Mouse (Mus musculus): Measurements from ENCODE around the gene Btbd8.

Gene Btbd8

DNA sequence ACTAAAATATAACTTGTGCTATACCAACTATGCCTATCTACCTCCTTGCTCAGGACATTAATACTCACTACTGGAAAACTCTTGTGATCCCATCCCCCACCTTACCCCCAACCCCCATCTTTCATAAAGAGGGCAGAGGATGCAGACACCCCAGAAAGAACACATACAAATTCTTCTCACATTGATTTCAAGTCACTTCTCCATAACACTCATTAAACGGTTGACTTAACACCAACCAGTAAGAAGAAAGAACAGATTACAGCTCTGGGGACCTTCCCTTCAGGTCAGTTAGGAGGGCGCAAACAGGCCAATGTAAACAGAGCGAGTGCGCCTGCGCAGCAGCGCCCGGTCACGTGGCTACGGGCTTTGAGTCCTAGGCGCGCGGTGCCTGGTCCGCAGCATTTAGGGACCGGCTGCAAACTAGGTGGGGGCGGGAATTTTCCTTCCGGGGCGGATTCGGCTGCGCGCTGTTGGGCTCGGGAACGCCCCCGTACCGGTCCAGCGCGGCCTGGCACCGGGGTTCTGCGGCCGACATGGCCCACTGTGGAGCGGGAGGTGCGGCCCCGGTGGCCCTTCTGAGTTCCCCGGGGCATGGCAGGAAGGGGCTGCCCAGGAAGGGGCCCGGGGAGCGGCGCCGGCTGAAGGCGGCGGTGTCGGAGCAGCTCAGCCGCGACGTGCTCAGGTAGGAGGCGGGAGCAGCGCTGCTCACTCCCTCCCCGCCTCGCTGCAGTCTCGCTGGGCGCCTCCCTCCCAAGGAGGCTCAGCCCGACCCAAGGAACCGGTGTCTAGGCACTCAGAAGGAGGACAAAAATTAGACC is at the start of gene Btbd8:
Gene Btbd8, plus strand, starts transcription at position 534 of the 818 bp plus-strand sequence.
- DNase-seq (ENCODE audit: low read depth, low spot score), result peak; percentile 93

DNA sequence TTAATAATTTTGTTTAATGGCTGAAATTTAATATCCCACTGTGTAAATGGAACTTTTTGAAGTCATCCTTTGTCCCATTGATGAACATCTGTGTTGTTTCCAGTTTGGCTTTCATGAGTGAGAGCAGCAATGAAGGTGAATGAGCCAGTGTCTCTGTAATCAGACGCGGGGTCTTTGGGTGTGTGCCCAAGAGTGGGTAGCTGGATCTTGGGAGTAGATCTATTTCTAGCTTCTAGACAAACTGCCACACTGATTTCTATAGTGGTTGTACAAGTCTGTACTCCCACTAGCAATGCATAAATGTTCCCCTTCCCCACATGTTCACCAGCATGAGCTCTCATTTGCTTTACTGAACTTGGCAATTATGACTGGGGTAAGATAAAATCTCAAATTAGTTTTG is 48.4 kb upstream of the Btbd8 start:
- no peak for DNase-seq (ENCODE audit: low read depth, low spot score)

DNA sequence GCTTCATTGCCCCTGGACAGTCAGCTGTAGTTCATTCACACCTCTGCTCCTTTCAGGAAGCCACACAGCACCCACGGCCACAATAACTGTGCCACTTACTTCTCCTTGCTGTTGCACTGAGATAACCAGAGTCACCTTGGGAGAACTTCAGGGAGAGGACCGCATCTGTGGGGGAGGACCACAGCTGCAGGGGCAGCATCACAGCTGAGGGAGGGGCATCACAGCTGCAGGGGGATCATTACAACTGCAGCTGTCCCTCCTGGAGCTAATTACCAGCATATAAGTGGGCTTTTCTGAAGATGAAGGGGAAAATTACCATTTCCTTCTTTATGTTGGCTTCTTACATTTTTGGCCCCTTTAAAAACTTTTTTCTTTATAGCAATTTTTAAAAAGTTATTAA is 43.4 kb upstream of the Btbd8 start:
- DNase-seq (ENCODE audit: low read depth, low spot score), result no peak

DNA sequence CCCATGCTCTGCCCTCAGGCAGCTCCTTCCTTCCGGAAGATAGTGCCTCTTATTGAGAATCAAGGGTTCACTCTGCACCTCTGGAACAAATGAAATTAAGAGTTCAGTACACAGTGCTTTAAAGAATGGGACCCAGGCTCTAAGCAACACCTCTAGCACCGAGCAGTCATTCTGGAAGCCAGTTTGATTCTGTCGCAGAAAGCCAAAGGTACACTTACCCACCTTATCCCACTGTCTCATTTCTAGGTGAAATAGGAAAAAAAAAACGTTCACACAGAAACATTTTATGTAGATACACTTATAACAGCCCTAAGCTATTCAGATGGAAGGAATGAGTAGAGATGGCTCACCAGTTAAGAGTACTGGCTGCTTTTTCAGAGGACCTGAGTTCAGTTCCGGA is 35.4 kb upstream of the Btbd8 start, which contains the start of gene Ephx4:
Gene Ephx4, plus strand, starts transcription at position 301 of the 400 bp plus-strand sequence.
- no peak for DNase-seq (ENCODE audit: low read depth, low spot score)

DNA sequence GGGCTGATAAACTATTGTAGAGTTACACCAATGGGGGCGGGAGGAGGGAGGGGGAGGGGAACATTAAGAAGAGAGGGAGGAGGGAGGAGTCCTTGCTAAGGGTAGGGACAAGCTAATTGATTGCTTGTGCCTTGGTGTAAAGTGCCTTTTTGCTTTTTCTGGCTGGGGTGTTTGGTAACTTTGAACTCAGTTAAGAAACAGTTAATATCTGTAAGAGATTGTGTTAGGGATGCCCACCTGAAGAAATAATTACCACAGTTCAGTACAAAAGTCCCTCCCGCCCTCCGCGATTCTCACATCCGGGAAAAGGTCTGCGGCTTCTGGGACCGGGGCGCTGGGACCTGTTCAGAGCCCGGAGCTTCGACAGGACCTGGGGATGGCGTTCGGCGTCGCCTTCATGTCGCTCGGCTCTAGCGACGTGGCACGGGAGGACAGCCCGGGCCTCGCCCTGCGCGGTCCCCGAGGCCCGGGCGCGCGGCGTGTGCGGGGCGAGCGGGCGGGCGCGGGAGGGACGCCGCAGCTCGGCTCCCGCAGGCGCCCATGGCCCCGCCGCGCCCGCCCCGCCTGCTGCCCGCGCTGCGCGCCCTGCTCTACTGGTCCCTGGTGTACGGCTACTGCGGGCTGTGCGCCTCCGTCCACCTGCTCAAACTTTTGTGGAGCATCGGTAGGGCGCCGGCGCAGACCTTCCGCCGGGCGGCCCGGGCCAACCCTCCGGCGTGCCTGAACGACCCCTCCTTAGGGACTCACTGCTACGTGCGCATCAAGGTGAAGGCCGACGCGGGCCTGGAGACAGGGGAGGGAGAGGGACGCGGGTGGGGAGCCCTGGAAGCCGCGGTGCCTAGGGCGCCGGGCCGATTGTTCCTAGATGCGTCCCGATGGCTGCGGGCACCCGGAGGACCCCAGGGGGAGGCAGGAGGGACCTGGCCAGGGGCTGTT is 34.5 kb upstream of the Btbd8 start:
- DNase-seq (ENCODE audit: low read depth, low spot score), result peak; percentile 17

DNA sequence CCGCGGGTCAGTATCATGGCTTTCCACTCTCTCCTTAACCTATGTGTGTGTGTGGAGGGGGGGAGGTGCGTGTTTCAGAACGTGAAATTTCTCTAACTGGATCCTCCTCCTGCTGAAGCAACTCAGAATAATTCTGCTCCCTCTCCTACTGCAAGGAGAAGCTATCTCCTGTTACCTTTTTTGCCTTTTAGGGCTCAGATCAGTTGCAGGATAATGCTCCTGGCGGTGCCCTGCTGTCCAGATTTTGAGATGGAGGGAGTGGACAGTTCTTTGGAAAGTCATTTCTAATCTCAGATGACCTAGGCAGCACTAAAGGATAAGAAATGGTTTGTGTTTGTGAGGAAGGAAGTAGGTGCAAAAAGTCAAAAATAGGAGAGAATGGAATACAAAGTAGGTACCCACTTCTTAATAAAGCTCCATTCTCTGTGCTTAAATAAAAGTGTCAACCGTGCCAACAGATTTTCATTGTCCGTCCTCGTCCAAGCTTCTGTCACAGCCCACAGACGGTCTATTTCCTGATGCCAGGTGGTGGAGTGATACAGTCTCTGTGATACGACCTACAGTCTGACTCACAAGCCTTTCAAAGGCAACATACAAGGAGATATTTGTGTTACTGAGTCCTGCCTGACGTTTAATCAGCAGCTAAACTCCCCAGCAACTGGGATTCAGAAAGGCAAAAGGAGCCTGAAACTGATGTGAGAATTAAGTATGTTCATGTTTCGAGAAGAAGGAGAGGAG is 33.7 kb upstream of the Btbd8 start:
- DNase-seq (ENCODE audit: low read depth, low spot score), result no peak

DNA sequence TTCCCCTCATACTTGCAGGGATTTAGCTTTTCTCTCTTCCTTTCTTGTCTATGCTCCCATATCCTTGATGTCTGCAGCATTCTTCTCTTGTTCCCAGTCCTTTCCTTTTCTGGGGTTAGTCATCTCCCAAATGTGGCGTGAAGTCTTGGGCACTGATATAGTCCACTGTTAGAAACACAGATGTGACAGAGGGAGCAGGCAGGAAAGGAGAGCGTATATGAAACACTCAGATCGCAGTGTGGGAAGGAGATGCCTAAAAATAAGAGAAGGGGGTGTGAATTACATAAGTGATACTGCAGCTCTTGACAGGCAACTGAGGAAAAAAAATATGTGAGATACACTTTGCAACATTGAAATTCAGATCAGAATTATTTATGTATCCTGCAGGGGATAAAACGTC is 32.4 kb upstream of the Btbd8 start:
- DNase-seq (ENCODE audit: low read depth, low spot score), result no peak

DNA sequence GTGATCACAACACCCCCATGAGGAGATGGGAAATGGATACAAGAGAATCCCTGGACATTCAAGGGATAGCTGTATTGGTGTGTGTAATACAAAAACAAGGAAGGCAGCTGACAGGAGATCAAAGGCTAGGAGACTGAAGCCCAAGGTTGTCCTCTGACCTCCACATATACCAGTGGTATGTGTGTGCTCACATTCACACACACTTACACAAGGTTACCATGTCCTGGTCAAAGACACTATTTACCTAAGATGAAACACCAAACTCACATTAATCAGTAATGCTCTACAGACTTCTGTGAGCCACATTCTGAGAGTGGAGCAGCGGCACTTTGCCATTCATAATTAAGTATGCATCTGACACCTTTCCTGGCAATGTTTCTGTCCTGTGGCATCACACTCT is 27.5 kb upstream of the Btbd8 start:
- DNase-seq (ENCODE audit: low read depth, low spot score), result no peak

DNA sequence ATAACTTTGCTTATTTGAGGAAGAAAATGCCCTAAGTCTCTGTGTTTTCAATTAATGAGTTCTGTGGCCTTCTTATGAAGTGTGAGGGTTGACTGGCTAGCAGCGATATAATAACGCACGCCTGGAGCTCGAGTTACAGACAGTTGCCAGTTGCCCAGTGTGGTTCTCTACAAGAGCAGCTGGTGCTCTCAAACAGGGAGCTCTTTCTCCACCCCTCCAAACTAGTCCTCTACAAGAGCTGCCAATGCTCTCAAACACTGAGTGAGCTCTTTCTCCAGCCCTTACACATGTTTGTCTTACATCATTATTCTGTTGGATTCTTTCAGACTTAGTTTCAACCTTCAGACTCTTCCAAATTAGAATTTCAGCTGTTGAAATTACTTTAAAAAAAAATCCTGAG is 26.5 kb upstream of the Btbd8 start:
- no peak for DNase-seq (ENCODE audit: low read depth, low spot score)

DNA sequence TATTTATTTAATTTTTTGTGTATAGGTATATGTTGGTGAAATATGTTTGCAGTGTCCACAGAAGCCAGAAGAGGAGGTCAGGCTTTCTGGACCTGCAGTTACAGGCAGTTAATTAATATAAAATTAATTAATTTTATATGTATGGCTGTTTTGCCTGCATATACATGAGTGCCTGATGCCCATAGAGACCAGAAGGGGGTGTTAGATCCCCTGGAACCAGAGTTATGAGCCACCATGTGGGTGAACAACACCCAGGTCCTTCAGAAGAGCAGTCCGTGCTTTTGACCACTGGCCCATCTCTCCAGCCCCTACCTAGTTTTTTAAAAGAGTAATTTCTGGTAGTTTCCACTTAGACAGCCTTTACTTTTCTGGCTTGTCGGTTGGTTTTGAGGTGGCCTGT is 25.5 kb upstream of the Btbd8 start:
- no peak for DNase-seq (ENCODE audit: low read depth, low spot score)

DNA sequence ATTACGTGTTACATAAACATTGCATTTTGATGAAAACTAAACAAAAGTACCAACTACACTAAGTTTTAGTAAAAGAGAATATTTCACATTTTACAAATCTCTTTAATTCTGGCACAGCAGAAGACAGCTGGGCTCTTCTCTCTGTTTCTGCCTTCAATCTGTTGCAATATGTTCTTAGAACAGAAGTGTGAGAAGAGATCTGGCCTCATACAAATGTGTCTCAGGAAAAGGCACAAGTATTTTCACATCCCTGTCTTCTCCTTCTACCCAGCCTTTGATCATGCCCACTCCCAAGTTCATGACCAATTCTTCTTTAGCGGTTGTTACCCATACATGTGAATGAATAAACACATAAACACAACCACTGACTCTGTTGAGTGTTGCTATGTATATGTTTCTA is 22.7 kb upstream of the Btbd8 start:
- no peak for DNase-seq (ENCODE audit: low read depth, low spot score)

DNA sequence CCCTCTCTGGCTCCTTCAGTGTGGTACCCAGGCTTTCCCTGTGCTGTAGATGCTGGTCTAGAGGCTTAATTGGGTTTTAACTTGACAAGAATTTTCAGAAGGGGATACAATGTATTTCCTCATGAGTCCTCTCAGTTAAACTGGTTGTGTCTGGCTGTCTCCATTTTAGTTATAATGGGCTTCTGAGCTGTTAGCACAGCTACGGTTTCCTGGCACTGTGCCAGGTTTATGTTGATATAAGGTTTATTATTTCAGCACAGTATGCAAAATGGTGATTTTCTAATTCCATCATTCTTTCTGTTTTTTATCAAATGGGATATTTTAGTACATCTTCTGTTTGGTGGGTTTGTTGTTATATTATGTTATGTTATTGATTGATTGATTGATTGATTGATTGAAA is 16.1 kb upstream of the Btbd8 start:
- DNase-seq (ENCODE audit: low read depth, low spot score), result no peak

DNA sequence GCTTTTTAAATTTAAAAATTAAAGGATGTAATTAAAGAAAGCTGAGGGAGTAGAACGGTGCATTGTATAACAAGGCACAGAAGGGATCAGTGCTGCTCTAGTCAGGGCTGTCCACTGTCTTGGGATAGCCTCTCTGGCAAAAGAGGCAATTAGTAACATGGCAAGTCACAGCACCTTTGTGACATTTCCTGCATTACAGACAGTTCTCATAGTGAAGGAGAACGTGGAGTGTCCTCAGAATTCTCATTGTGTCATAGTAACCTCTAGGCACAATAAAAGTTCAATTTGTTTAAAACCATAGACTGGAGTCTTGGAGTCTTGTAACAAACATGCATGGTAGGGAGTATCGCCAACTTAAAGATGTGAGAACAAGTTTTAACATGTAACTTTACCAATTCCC is 6.5 kb upstream of the Btbd8 start, which contains the start of gene Lpcat2b:
Gene Lpcat2b, plus strand, starts transcription at position 301 of the 400 bp plus-strand sequence.
- DNase-seq (ENCODE audit: low read depth, low spot score), result no peak

DNA sequence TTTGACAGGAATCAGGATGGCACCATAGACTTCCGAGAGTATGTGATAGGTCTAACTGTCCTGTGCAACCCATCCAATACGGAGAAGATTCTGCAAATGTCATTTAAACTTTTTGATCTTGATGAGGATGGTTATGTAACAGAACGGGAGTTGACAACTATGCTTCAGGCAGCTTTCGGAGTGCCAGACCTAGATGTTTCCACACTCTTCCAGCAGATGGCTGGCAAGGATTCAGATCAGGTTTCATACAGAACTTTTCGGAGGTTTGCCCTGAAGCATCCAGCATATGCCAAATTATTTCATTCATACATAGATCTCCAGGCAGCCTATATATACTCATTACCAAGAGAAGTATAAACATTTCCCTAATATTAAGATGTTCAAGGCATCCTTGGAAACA is 3.8 kb upstream of the Btbd8 start:
- no peak for DNase-seq (ENCODE audit: low read depth, low spot score)

DNA sequence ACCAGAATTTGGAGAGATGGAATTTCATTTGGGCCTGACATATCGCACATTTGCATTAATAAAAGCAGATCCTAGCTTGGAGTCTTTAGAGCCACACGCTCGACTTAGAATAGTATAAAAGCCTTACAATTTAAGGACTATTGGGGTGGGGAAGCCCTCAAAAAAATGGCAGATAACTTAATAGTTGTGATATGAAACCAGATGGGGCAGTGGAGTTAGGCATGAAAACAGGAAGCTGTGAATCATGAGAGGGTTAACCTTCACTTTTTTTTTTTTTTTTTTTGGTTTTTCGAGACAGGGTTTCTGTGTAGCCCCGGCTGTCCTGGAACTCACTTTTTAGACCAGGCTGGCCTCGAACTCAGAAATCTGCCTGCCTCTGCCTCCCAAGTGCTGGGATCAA is 1.6 kb upstream of the Btbd8 start:
- no peak for DNase-seq (ENCODE audit: low read depth, low spot score)

DNA sequence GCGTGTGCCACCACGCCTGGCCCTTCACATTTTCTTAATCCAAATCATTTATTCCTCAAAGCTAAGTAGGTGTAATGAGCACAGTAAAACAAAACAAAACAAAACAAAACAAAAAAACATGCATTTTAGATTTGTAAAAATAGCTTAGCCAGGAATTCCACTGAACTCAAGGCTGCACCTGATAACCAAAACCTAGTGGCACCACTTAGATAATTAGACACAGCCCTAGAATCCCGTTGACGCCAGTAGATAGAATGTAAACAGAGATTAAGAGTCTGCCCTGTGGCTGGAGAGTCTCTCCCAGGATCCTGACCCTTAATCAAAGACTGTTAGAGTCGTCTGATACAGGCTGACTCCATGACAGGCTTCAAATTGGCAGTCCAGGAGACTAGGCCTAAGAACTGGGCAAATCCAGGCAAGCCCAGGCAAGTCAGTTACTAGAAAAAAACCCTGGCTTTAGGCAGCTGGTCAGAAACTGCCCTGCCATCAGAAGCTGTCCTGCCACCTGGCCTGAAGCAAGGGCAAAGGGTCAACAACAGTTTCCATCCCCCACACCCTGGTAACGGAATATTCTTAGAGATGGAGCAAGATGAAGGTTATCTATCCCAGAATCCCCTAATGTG is 1.1 kb upstream of the Btbd8 start:
- DNase-seq (ENCODE audit: low read depth, low spot score), result no peak

DNA sequence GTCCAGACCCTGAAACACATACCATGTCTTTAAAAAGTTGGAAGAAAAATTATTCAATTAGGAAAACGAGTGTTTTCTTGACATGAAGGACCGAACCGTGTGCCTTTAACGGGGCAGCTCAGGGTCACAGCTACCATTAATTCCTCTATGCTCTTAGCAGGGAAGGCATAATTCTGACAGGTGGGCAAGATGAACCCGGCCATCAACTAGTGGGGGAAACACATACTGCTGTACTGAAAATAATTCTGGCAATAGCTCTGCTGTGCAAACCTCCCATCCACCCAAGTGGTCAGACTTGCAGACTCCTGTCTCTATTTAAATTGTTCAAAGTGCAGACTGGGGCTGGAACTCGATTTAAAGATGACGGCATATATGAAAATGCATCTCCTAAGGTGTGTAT is 556 bp downstream of the Btbd8 start:
- no peak for DNase-seq (ENCODE audit: low read depth, low spot score)

DNA sequence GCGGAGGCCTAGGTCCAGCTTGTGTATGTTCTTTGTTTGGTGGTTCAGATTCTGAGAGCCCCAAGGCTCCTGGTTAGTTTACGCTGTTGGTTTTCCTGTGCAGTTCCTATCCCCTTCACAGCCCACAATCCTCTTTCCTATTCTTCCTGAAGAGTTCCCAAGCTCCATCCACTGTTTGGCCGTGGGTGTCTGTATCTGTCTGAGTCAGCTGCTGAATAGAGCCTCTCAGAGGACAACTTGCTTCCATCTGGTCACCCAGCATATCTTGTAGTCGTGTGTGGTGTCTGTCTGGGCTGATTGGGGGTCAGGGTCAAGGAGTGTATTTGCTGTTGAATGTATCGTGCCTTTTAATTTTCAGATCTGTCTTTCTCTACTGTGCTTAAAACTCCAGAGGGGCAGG is 4.1 kb downstream of the Btbd8 start:
- DNase-seq (ENCODE audit: low read depth, low spot score), result no peak

DNA sequence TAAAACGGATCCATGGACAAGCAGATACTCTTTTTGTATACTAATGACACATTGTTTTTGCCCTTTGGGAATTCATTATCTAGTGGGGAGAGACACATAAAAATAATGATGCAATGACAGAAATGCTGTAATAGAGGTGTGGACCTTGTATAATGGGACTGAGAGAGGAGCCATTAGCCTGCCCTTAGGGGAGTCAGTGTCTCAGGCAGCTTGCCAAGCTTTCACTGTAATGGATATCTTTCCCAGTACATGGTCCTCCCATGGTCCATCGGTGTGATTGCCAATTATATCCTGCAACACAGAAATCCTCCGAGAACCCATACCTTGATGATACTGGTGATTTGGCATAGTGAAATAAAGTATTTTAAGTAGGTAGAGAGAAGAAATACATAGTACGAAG is 6.5 kb downstream of the Btbd8 start:
- no peak for DNase-seq (ENCODE audit: low read depth, low spot score)

DNA sequence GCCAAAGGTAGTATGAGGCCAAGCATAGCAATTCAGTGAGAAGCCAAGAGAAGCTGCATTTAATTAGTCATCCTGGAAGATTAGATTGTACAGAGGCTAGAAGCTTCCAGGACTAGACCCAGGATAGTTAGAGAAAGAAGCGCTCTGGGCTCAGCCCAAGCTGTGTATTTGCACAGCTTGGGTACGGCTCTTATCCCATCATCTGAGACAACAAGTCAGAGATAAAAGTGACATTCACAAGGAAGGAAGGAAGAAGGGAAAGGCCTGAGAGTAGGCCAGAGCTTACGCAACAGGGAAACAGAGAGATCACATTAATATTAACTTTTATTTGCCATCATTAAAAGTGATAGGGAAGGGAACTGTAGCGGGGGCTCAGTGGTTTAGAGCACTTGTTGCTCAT is 10.2 kb downstream of the Btbd8 start:
- DNase-seq (ENCODE audit: low read depth, low spot score), result no peak

DNA sequence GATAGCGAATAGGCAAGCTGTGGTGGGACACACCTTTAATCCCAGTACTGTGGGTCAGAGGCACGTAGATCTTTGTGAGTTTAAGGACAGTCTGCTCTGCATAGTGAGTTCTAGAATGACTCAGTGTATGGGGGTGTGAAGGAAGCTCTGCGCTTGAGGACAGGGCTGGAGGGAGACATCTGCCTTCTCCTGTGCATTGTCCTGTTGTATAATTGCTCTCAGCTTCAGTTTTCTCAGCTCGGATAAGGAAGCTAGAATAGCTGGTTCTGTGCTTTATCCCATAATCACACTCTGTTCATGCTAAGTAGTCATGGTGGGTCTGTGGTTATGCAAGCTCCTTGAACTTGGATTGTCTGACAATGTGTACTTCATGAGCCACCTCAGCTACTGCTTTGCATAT is 11.0 kb downstream of the Btbd8 start:
- no peak for DNase-seq (ENCODE audit: low read depth, low spot score)

DNA sequence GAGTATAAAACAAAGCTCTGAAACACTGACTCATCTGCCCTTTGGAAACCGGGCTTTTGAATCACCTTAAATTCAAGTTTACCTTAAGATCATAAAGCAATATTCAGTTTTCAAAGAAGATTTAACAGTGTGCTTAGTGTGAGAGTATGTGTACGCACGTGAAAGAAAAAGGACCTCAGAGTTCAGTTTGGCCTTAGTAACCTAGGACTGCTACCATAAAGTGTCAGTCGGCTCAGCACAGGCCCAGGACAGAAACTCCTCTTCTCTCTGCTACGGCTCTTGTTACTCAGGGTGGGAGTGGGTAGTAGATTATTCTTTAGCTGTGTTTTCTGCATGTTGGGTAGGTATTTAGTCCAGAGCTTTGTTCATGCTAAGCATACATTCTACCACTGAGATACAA is 11.8 kb downstream of the Btbd8 start:
- no peak for DNase-seq (ENCODE audit: low read depth, low spot score)

Data from retina, postnatal 7 days (tissue).